Mouse (Mus musculus) olfactory bulb, adult 2 months (tissue): ENCODE results near the gene Mlst8.

Experiments used
- CTCF ChIP-seq: fragments of 200-500 bp; IDR thresholded peaks from 2 replicates; pipeline ENCODE4 v1.5.1; 2012; ENCODE audit warnings: low read depth, mild to moderate bottlenecking, low read length, moderate library complexity; ENCODE audit not compliant: insufficient read depth
- POLR2A ChIP-seq: fragments of 200-500 bp; IDR thresholded peaks from 2 replicates; pipeline ENCODE4 v1.6.1; 2012; ENCODE audit warnings: mild to moderate bottlenecking, low read depth, low read length, moderate library complexity; ENCODE audit not compliant: insufficient read depth

GRCm38 (mm10) chr17:24449507-24449906 lies 29.4 kb downstream of the Mlst8 start:
- TF ChIP-seq POLR2A, result no peak
- TF ChIP-seq CTCF, result no peak
